Mouse (Mus musculus) C2C12 (cell line): ENCODE results near the gene Flrt3.

Experiments
- CEBPB ChIP-seq: IDR thresholded peaks from one replicate; pipeline ENCODE4 v1.6.1; 2011; ENCODE audit warnings: low read depth, mild to moderate bottlenecking, control low read depth, moderate library complexity
- CTCF ChIP-seq: IDR thresholded peaks from one replicate; pipeline ENCODE4 v1.5.1; 2011; ENCODE audit not compliant: control insufficient read depth, insufficient read depth, insufficient read length
- FOSL1 ChIP-seq: IDR thresholded peaks from one replicate; pipeline ENCODE4 v1.8.0; 2011; ENCODE audit warnings: mild to moderate bottlenecking, low read length; ENCODE audit not compliant: poor library complexity, insufficient read depth, severe bottlenecking
- MAX ChIP-seq: IDR thresholded peaks from one replicate; pipeline ENCODE4 v1.6.1; 2011; ENCODE audit warnings: mild to moderate bottlenecking, control low read depth
- MYOD1 ChIP-seq: IDR thresholded peaks from one replicate; pipeline ENCODE4 v1.6.1; 2011; ENCODE audit warnings: low read depth; ENCODE audit not compliant: control insufficient read depth, insufficient read length
- MYOG ChIP-seq: IDR thresholded peaks from one replicate; pipeline ENCODE4 v1.6.1; 2011; ENCODE audit not compliant: control insufficient read depth, insufficient read length; ENCODE audit errors: extremely low read depth
- USF1 ChIP-seq: IDR thresholded peaks from one replicate; pipeline ENCODE4 v1.6.1; 2011; ENCODE audit warnings: low read depth, mild to moderate bottlenecking, control low read depth, moderate library complexity

- TF ChIP-seq CTCF (no peak), MAX (no peak), MYOD1 (no peak), FOSL1 (no peak), USF1 (no peak), CEBPB (no peak), MYOG (no peak)
These were observed 49.4 kb downstream of the Flrt3 start for GRCm38 (mm10) chr2:140621730-140622337.
